Mouse (Mus musculus): ENCODE results near the gene Rab11fip3. TPM values are rescaled to one million over a fixed set of nuclear protein-coding genes. Genes with fewer than 3 reads are reported as not detected.

The Rab11fip3 gene
- polyA plus RNA-seq, 1 experiment from 2014 or later = 31.0 TPM

DNA sequence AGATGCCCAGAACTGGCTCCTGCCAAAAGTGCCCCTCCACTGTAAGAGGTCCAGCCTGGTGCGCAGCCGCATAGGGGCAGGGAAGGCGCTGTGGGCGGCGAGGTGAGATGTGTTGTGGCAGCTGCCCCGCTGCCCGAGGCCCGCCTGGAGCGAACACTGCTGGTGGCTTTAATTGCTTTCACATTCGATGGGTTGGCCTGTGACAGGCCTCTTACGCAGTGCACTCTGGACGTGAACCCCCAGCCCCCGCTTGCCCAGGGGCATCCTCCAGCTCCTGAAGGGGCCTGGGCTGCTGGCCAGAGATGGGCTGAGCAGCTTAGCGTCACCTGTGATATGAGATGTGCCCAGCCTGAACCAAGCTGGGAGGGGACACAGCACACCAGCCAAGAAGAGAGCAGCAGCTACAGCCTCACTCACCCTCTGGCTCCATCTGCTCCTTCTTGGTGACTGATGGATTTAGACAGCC lies 111.7 kb downstream of the Rab11fip3 start:
- H3K27me3 ChIP-seq = peaks cover 14% of the 10 kb centered on the region
- 0 out of 2 replicates have a peak overlapping the region, but pooled peaks have one; percentile 25 for H3K27ac ChIP-seq (replicated peaks)
- no peak overlapping the region for H3K9ac ChIP-seq
- no peak overlapping the region for H3K4me2 ChIP-seq
- WGBS = 65% methylated on average over 14 of the region's 14 CpGs
- no peaks in the 10 kb centered on the region for H3K9me3 ChIP-seq
- peaks cover 6% of the 10 kb centered on the region; the same call in 1 of the 2 replicates for H3K4me1 ChIP-seq (replicated peaks)
- ATAC-seq (ENCODE audit: low FRiP score, low read depth) = peak; percentile 24; the same call in 1 of the 2 replicates
- H3K36me3 ChIP-seq = 0 out of 2 replicates have a peak, but pooled peaks cover 4% of the 10 kb centered on the region
- no peak overlapping the region for H3K4me3 ChIP-seq

DNA sequence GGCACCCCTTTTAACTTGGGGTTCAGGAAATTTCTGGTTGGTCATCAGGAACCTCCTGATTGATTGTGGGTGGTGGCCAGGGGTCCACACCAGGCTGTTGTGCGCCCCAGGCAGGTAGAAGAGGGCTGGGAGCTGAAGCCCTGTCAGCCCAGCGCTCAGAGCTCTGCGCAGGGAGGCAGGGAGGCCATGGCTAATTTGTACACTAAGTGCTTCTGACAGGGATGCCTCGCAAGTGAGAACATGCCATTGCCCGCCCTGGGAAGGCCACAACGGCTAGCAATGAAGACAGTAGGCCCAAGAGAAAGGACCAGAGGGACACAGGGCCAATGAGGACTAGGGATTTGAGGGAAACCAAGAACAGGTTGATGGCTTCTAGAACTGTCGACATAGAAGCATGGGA lies 112.7 kb downstream of the Rab11fip3 start:
- no peak overlapping the region for H3K27ac ChIP-seq (replicated peaks)

DNA sequence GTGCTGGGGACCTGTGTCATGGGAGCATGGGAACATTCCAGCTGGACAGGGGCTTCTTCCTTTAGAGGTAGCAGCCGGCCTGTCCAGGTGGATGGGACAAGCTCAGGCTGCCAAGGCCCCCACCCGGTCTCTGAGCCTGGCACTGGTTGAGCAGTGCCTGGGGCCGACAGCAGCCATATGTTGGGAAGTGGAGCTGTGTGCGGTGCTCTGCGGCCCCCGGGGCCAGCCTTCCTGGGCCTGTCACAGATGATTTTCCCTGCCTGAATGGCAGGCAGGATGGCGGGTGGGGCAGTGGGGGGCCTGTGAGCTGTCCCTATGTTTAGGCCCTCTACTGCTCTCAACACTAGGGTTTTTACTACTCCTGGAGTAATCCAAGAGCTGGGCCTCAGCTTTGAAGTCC lies 113.2 kb downstream of the Rab11fip3 start:
- Histone ChIP-seq H3K9ac (no peak overlapping the region), H3K4me2 (no peak overlapping the region), H3K27me3 (peaks cover 25% of the 10 kb centered on the region), H3K36me3 (no peaks in the 10 kb centered on the region), H3K4me1 (replicated peaks) (peaks cover 16% of the 10 kb centered on the region), H3K27ac (replicated peaks) (no peak overlapping the region), H3K9me3 (no peaks in the 10 kb centered on the region), H3K4me3 (no peak overlapping the region)
- WGBS = 53% methylated on average over 7 of the region's 7 CpGs
- 0 out of 2 replicates have a peak, but pooled peaks have one; percentile 20 for ATAC-seq (ENCODE audit: low FRiP score, low read depth)

More for the DNA sequence above, 112.7 kb downstream of the Rab11fip3 start:
- Histone ChIP-seq H3K9ac (no peak overlapping the region), H3K4me1 (replicated peaks) (peaks cover 12% of the 10 kb centered on the region), H3K27me3 (peaks cover 22% of the 10 kb centered on the region), H3K4me2 (no peak overlapping the region), H3K4me3 (no peak overlapping the region), H3K9me3 (no peaks in the 10 kb centered on the region), H3K36me3 (0 out of 2 replicates have a peak, but pooled peaks cover 4% of the 10 kb centered on the region)
- no peak for ATAC-seq (ENCODE audit: low FRiP score, low read depth)
- 77% methylated on average over 7 of the region's 7 CpGs for WGBS

DNA sequence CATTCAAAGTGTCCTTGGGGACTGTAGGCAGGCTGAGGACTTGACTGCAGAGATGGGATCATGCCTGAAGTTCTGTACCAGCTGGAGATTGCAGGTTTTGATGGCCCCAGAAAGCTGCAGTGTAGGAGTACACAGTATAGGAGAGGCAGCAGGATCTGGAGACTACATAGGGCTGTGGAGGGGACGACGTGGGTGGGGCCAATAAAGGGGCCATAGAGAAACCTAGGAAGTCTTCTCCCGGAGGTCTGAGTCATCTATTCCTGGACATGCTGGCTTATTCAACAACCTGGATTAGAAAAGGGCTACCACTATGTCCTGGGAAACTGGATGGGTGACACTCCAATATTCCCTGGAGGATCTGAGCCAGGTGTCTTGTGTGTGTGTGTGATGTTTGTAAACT lies 113.6 kb downstream of the Rab11fip3 start:
- no peak overlapping the region for H3K9ac ChIP-seq
- no peak overlapping the region for H3K4me3 ChIP-seq
- no peak overlapping the region for H3K4me2 ChIP-seq
- H3K27ac ChIP-seq (replicated peaks) = no peak overlapping the region
- H3K4me1 ChIP-seq (replicated peaks) = peaks cover 19% of the 10 kb centered on the region
- no peaks in the 10 kb centered on the region for H3K9me3 ChIP-seq
- H3K36me3 ChIP-seq = no peaks in the 10 kb centered on the region
- WGBS = 77% methylated on average over 3 of the region's 3 CpGs
- peaks cover 29% of the 10 kb centered on the region for H3K27me3 ChIP-seq
- ATAC-seq (ENCODE audit: low FRiP score, low read depth) = no peak

DNA sequence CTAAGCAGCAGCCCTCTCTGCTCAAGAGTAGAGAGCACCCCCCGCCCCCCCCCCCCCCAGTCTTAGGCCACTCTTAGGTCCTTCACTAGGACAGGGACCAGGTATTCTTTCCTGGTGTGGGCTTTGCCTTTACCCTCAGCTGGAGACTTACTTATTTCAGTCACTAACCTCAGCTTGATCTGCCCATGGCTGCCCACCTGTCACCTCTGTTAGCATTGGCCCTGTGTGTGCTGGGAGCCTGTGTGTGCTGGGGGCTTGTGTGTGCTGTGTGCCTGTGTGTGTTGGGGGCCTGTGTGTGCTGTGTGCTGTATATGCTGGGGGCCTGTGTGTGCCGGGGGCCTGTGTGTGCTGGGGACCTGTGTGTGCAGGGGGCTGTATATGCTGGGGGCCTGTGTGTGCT lies 114.7 kb downstream of the Rab11fip3 start:
- no peak for ATAC-seq (ENCODE audit: low FRiP score, low read depth)
- no peak overlapping the region for H3K9ac ChIP-seq
- no peak overlapping the region for H3K27ac ChIP-seq (replicated peaks)
- no peak overlapping the region for H3K4me2 ChIP-seq
- WGBS = 67% methylated on average over 2 of the region's 2 CpGs
- H3K9me3 ChIP-seq = no peaks in the 10 kb centered on the region
- no peak overlapping the region for H3K4me3 ChIP-seq
- peaks cover 38% of the 10 kb centered on the region for H3K27me3 ChIP-seq
- peaks cover 19% of the 10 kb centered on the region for H3K4me1 ChIP-seq (replicated peaks)
- no peaks in the 10 kb centered on the region for H3K36me3 ChIP-seq

DNA sequence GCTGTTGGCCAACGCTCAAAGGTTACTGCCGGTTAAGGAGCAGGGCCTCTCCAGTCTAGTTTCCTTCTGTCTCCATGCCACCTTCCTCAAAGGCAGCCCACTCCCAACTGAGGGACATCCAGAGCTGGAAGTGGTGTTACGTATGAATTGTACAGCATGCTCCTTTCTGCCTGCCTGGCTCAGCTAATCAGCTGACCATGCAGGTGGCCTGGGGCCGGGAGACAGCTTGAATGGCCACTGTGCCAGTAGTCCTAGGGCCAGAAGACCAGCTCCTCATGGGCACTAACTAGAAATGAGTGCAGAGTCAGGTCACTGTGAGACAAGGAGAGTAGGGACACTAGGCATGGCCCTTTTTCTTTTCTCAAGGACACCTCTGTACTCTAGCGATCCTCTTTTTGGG lies 116.2 kb downstream of the Rab11fip3 start:
- WGBS = 81% methylated on average over 5 of the region's 5 CpGs
- H3K27me3 ChIP-seq = peaks cover 38% of the 10 kb centered on the region
- no peak overlapping the region for H3K4me2 ChIP-seq
- H3K27ac ChIP-seq (replicated peaks) = no peak overlapping the region
- H3K36me3 ChIP-seq = no peaks in the 10 kb centered on the region
- H3K9me3 ChIP-seq = no peaks in the 10 kb centered on the region
- H3K4me3 ChIP-seq = no peak overlapping the region
- H3K4me1 ChIP-seq (replicated peaks) = peaks cover 19% of the 10 kb centered on the region
- no peak for ATAC-seq (ENCODE audit: low FRiP score, low read depth)
- no peak overlapping the region for H3K9ac ChIP-seq

DNA sequence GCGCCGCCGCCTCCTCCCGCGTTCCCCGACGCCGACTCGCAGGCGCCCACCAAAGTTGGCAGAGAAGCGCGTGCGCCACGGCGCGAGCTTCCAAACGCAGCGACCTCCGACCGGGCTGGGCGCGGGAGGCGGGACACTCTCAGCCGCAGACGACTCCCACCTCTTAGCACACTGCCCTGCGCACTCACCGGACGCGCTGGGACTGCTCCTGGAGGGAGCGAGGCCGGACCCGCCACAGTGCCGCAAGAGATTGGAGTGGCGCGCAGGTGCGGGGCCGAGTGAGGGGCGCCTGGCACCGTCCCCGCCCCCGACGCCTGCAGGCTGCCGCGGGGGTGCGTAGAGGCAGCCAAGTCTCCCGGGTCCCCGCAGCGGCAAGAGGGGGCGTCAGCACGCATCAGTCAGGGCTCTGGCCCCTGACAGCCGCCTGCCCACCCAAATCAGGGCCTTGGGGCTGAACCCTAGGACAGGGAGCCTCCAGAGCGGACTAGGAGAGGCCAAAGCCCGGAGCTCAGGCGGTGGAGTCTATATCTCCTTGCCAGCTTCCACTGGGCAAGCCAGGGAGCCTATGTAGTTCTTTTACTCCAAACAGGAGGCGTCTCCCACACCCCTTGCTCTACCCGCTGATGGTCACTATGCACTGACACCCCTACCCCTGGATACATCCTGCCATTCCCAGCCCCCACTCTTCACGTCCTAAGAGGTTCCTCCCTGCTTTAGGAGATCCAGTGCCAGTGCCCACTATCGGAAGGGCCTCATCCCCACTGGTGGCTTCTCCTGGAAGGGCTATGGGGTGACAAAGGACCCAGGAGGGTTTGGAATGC lies 117.3 kb downstream of the Rab11fip3 start, which contains the start of gene A930017K11Rik:
Gene A930017K11Rik, minus strand, starts transcription at position 763 of the 821 bp plus-strand sequence.
- no peak within 1 kb of the TSS for H3K9ac ChIP-seq
- no peak for ATAC-seq (ENCODE audit: low FRiP score, low read depth)
- no peaks in the 10 kb centered on the region for H3K9me3 ChIP-seq
- peaks cover 13% of the 10 kb centered on the region for H3K4me1 ChIP-seq (replicated peaks)
- no peaks in the 10 kb centered on the region for H3K36me3 ChIP-seq
- H3K4me3 ChIP-seq = peak within 1 kb of the TSS; percentile 34
- peak within 1 kb of the TSS; percentile 60 for H3K4me2 ChIP-seq
- H3K27me3 ChIP-seq = peaks cover 38% of the 10 kb centered on the region
- WGBS = 1% methylated on average over 56 of the region's 58 CpGs
- H3K27ac ChIP-seq (replicated peaks) = no peak within 1 kb of the TSS

DNA sequence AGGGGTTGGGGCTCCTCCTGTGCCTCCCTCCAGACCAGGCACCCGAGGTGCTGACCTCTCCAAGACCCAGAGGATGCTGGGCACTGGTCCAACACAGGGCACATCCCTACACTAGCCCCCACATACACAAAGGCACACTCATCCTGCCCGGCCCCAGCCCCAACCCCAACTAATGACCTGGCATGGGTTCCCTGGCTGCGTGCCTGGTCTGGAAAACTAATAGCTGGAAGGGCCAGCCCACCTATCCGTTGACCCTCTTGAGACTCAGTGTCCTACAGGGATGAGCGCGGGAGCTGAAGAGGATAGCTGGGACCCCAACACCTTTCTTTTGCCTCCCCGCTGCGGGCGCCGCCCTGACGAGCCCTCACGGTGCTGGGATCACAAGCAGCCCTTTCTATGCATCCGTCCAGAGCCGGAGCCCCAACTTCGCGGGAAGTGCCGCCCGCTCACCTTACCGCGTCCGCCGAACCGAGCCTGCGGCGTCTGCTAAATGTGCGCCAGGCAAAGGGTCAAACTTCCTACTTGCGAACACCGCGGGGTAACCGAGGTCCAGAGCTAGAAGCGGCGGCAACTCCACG lies 118.0 kb downstream of the Rab11fip3 start:
- peak overlapping the region; percentile 60 for H3K4me2 ChIP-seq
- peaks cover 38% of the 10 kb centered on the region for H3K27me3 ChIP-seq
- no peak overlapping the region for H3K9ac ChIP-seq
- H3K9me3 ChIP-seq = no peaks in the 10 kb centered on the region
- H3K4me1 ChIP-seq (replicated peaks) = peaks cover 13% of the 10 kb centered on the region
- no peak for ATAC-seq (ENCODE audit: low FRiP score, low read depth)
- WGBS = under 1% methylated on average over 33 of the region's 33 CpGs
- no peaks in the 10 kb centered on the region for H3K36me3 ChIP-seq
- no peak overlapping the region for H3K27ac ChIP-seq (replicated peaks)
- H3K4me3 ChIP-seq = peak overlapping the region; percentile 34

DNA sequence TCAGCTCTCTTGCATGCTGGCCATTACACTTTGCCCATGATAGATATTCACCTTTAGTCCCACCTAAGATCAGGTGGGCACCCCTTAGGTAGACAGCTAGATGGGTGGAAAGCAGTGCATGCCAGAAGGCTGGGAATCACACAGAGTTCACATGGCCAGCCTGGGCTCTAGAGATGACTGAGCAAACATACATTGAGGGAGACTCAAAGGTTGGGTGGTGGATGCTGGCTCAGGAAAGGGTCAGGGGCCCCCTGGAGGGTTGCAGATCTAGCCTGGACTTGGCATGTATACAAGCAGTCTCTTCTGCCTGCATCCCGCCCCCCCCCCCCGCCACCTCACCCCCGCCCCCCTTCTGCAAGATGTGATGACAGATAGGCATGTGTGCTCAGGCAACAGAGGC lies 118.6 kb downstream of the Rab11fip3 start:
- no peaks in the 10 kb centered on the region for H3K9me3 ChIP-seq
- no peak overlapping the region for H3K4me2 ChIP-seq
- no CpG with 5 or more reads among the region's 3 CpGs for WGBS
- H3K27me3 ChIP-seq = peaks cover 38% of the 10 kb centered on the region
- no peaks in the 10 kb centered on the region for H3K36me3 ChIP-seq
- no peak overlapping the region; the same call in 1 of the 2 replicates for H3K4me3 ChIP-seq
- H3K9ac ChIP-seq = no peak overlapping the region
- ATAC-seq (ENCODE audit: low FRiP score, low read depth) = no peak
- H3K27ac ChIP-seq (replicated peaks) = no peak overlapping the region
- peaks cover 13% of the 10 kb centered on the region for H3K4me1 ChIP-seq (replicated peaks)

DNA sequence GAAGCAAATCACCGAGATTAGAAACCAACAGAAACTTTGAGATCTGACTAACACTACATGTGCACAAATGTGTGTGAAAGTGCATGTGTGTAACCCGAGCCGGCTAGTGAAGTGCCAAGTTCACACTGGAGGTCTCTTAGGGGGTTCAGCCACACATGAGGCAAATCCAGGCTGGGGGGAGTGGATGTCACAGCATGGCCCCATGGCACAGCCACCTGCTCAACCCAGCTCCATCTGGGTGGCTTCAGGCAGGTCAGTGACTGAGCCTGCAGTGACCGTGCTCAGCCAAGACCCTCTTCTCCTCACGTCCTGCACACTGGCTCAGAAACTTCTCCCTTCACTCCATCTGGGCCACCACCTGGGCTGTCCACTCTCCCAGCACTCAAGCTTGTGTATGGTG lies 119.4 kb downstream of the Rab11fip3 start:
- no peak overlapping the region for H3K4me3 ChIP-seq
- no peak for ATAC-seq (ENCODE audit: low FRiP score, low read depth)
- WGBS = 75% methylated on average over 5 of the region's 5 CpGs
- H3K9me3 ChIP-seq = no peaks in the 10 kb centered on the region
- no peak overlapping the region for H3K4me2 ChIP-seq
- no peak overlapping the region for H3K9ac ChIP-seq
- H3K36me3 ChIP-seq = no peaks in the 10 kb centered on the region
- peaks cover 13% of the 10 kb centered on the region for H3K4me1 ChIP-seq (replicated peaks)
- no peak overlapping the region for H3K27ac ChIP-seq (replicated peaks)
- H3K27me3 ChIP-seq = peaks cover 38% of the 10 kb centered on the region

DNA sequence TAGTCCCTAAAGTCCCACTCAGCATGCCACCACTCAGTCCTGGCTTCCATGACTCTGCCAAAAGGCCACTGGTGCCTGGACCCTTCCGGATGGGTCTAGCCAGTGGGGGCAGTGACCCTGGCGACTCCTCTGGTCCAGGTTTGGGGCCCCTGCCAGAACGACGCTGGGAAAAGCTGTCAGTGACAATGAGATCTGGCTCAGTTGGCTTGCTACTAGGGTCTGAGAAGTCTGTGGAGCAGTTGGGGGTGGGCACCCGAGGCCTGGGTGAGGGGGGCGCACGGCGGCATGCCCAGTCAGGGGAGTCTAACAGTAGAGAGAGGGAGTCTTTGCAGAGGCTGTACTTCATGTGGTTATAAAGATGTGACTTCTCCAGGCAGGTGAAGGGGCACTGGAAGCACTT lies 121.3 kb downstream of the Rab11fip3 start:
- no peaks in the 10 kb centered on the region for H3K36me3 ChIP-seq
- no peak for ATAC-seq (ENCODE audit: low FRiP score, low read depth)
- peaks cover 29% of the 10 kb centered on the region for H3K27me3 ChIP-seq
- H3K27ac ChIP-seq (replicated peaks) = no peak overlapping the region
- H3K9ac ChIP-seq = no peak overlapping the region
- WGBS = 82% methylated on average over 8 of the region's 8 CpGs
- no peak overlapping the region for H3K4me3 ChIP-seq
- H3K4me2 ChIP-seq = no peak overlapping the region
- H3K9me3 ChIP-seq = no peaks in the 10 kb centered on the region
- H3K4me1 ChIP-seq (replicated peaks) = peaks cover 13% of the 10 kb centered on the region

DNA sequence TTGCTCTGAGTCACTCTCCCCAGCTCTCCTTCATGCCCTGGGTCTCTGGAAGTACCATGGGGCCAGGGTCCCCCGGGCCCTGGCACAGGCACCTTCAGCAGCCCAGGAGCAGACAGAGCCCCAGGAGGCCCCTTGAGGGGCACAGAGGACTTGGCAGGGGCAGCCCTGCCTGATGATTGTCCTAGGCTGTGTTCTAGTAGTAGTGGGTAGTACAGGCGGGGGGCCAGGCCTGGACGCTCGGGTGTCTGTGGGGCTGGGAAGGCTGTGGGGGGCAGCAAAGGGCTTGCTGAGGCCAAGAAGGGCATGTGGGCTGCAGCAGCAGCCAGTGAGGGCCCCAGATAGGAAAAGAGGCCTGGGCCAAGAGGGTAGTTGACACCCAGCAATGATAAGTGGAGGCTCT lies 121.8 kb downstream of the Rab11fip3 start:
- no peak overlapping the region for H3K27ac ChIP-seq (replicated peaks)
- H3K27me3 ChIP-seq = peaks cover 24% of the 10 kb centered on the region
- ATAC-seq (ENCODE audit: low FRiP score, low read depth) = no peak
- 80% methylated on average over 4 of the region's 4 CpGs for WGBS
- H3K36me3 ChIP-seq = no peaks in the 10 kb centered on the region
- H3K4me3 ChIP-seq = no peak overlapping the region
- H3K9me3 ChIP-seq = no peaks in the 10 kb centered on the region
- H3K4me2 ChIP-seq = no peak overlapping the region
- peaks cover 13% of the 10 kb centered on the region for H3K4me1 ChIP-seq (replicated peaks)
- no peak overlapping the region for H3K9ac ChIP-seq

All from hindbrain, embryonic 15.5 days (tissue).